8 mouse cellular contexts compared by ENCODE assay signal in the genomic region with DNA sequence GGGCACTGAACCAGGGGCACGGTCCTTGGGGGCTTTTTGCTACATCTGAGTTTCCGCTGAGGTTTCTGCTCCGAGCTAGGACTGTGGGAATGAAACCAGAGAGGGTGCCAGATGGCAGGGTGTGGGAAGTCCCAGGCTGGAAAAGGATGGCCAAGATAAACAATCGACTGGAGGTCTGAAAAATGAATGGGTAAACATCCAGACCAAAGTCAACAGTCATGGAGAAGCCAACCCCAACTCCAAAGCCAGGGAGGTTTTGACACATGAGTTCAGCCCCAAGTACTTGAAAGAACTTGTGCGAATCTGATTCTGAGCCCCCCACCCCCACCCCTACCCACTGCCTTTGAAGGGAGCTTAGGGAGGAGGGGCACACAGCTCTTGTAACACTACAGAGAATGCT. TPM values are rescaled to one million over a fixed set of nuclear protein-coding genes. Genes with fewer than 3 reads are reported as not detected.
DNase-seq lines count a peak whose midpoint lies in the region; ATAC-seq lines count a peak whose summit lies in the region.

No protein-coding gene starts in this region.

- peak; percentile 67 for DNase-seq in 3134 (ENCODE audit: extremely low read depth, insufficient read length, low spot score)
- peak; percentile 75 for DNase-seq in NIH3T3 (ENCODE audit: low read depth)
- peak; percentile 63 to 79 for DNase-seq in heart, adult 18-20 months
- DNase-seq in kidney, postnatal 25 days = peak; percentile 54 to 74
- DNase-seq in spleen, postnatal 14 days (ENCODE audit: low spot score in 2 of 2) = no peak
- no peak for DNase-seq in left cerebral cortex, adult 18-20 months (ENCODE audit: low spot score in 2 of 2)
- no peak for DNase-seq in thymus, adult 18-20 months

- no peak for ATAC-seq in activated CD4-positive, CD25-positive, alpha-beta regulatory T cell, adult 4 months

RNA-seq across cellular contexts. Expression of a gene that starts 44.7 kb away (rescaled TPM):
- 10 to 100 TPM; 65.2 to 73.3 TPM for total RNA-seq in heart, adult 18-20 months (2021)
- polyA plus RNA-seq in activated CD4-positive, CD25-positive, alpha-beta regulatory T cell, adult 4 months (2017; shearing (Covaris generic)) = 10 to 100 TPM; 56.2 to 64.9 TPM
- 10 to 100 TPM; 60.4 to 65.1 TPM for total RNA-seq in left cerebral cortex, adult 18-20 months (2021)

RNA-seq across cellular contexts. Expression of a gene that starts 55.5 kb away (rescaled TPM):
- 10 to 100 TPM; 44.3 to 52.5 TPM for total RNA-seq in heart, adult 18-20 months (2021)
- 100 to 1,000 TPM; 113 to 128 TPM for polyA plus RNA-seq in activated CD4-positive, CD25-positive, alpha-beta regulatory T cell, adult 4 months (2017; shearing (Covaris generic))
- total RNA-seq in left cerebral cortex, adult 18-20 months (2021) = 10 to 100 TPM; 82.9 to 85.7 TPM

Comparison
In these comparisons a context has a peak if more than half of its experiments do, and no peak if none do; other contexts are left out.
1. DNase-seq: peak in 3134 (single experiment), NIH3T3 (single experiment), heart, adult 18-20 months (2 of 2) and kidney, postnatal 25 days (2 of 2); none in spleen, postnatal 14 days (0 of 2), left cerebral cortex, adult 18-20 months (0 of 2) and thymus, adult 18-20 months (0 of 2).